Mouse (Mus musculus) lung, postnatal 25 days (tissue): ENCODE results near the gene Pfkfb1.
A peak's percentile ranks its signal among the peaks of the same experiment; 100 is the strongest.

ENCODE experiments used
- DNase-seq: peaks from one replicate; pipeline ENCODE4 v3.0.0; 2022; ENCODE audit warnings: low spot score

Gene Pfkfb1

DNA sequence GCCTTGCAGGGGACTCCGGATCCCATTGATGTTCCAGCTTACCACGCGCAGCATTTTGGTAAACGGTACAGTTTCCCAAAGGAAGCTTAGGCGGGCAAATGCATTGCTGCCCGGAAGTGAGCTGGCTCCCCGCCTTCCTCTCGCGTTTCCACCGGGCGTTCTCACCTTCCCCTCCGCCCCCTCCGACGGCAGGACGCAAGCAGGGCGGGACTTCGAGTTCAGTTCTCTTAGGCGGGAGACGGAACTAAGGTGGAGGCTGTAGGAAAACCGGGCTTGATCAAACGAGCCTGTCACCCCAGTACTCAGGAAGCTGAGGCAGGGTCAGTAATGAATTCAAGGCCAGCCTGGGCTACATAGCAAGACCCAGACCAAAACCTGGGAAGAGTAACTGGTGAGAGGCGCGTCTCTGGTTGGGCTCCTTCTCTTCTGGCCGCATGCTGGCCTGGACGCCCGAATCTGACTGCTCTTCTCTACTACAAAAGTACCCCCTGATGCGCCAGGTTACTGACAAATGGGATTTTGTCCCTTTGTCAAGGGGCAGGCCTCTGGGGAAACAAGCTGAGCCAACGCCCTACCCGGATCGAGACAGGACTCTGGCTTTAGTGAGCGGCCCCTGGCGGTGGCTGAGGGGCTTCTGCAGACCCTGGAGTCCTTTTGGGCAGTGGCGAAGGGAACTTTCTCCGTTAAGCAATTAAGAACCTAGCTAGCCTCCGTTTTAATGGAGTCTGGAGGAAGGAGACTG lies at the start of gene Pfkfb1:
Pfkfb1 (plus strand) TSS at position 207 of the 742 bp plus-strand sequence.
- peak; percentile 85 for DNase-seq

DNA sequence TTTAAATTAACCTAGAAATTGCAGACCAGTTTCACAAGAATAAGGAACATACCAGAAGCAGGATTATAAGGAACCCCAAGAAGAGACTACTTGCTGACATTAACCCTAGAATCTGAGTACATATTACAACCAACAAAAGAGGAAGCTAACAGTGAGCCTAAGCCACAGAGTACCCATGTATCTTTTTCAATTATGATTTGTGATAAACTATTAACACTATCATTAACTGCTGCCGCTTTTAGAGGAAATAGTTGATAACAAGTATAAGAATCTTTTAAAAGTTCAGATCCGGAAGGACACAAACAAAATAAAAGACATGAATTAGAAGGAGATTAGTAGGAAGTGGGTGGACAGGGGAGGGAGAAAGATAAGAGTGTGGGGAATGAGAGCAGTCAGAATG lies 47.9 kb upstream of the Pfkfb1 start:
- no peak for DNase-seq

- DNase-seq: no peak
Measured at GRCm38 (mm10) chrX:150541684-150542083, 46.3 kb upstream of the Pfkfb1 start.

DNA sequence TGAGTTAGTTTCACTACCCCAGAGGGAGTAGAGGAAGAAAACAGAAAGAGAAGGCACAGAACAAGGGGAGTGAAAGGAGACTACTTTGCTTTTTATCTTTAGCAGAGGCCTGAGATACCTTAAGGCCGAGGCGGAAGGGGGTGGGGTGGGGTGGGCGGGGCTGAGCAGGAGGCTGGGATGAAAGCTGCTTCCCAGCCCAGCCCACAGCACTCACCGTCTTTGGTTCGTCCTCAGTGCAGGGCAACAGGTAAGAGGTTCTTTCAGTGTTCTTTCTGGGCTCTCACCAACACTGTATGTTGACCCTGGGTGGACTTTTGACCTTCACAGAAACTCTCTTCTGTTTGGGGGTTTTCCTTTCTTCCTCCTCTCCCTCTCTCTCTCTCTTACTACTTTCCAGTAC lies 40.8 kb upstream of the Pfkfb1 start, which contains the start of gene Alas2:
Alas2 (plus strand) TSS at position 137 of the 400 bp plus-strand sequence.
- no peak for DNase-seq

- DNase-seq: no peak
Measured at GRCm38 (mm10) chrX:150549639-150550038, 38.4 kb upstream of the Pfkfb1 start.

GRCm38 (mm10) chrX:150551986-150552385 lies 36.0 kb upstream of the Pfkfb1 start:
- no peak for DNase-seq

GRCm38 (mm10) chrX:150554032-150554431 lies 34.0 kb upstream of the Pfkfb1 start:
- DNase-seq: no peak

- DNase-seq: no peak
Measured at GRCm38 (mm10) chrX:150564644-150565357, 23.2 kb upstream of the Pfkfb1 start.

- no peak for DNase-seq
Measured at GRCm38 (mm10) chrX:150581921-150582320, 6.1 kb upstream of the Pfkfb1 start.

DNA sequence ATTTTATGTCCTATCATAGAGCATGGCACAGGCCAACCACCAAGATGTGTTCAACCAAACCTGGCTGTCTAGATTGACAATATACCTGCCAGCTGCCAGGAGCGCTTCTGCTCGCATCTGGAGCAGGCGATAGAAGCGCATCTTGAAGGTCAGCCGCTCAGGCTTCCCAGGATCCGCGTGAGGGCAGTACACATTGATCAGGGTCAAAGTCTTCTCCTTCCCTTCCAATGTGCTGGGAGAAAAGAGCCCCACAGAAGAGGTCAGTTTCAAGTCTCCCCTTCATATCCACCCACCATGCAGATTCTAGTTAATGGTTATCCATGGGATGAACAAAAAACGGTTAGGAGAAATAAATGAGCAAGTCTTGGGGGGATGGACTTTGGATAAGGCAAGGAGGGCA lies 2.9 kb upstream of the Pfkfb1 start:
- no peak for DNase-seq

GRCm38 (mm10) chrX:150589696-150590095 lies 1.7 kb downstream of the Pfkfb1 start, which contains the start of gene Apex2:
Apex2 (minus strand) TSS chrX:150589868.
- DNase-seq: no peak

DNA sequence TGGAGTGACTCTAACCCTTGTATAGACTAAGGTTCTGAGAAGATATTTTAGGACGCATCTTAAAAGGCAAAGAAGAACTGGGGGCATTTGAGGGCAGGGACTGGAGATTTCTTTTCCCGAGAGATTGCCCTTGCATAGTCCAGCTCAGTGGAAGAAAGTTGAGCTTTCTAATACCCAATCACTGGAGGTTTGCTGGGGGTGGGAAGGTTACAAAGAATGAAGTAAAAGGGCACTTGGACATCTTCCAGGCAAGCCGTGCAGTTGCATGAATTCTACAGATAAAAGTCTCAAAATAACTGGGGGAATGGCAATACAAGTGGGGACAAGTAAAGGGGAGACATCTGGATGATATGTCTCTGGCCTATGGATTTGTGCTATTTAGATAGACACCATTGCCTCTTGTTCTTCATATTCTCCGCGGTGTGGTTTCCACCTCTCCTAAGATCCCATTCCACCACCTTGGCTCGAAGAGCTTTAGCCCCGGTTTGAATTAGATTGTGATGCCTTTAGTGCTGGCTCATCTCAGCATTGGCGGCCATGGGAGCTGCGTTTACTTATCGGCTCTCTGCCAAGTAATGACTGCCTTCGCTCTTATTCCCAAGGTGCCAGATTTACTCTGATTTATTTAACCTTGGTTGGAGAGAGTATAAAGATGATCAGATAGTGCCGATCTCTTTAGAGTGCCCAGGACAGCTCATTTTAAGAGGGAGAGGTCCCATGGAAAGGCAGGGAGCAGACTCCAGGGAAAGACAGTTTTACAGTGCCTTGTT lies 5.4 kb downstream of the Pfkfb1 start:
- no peak for DNase-seq

GRCm38 (mm10) chrX:150594176-150594575 lies 6.1 kb downstream of the Pfkfb1 start:
- no peak for DNase-seq

DNA sequence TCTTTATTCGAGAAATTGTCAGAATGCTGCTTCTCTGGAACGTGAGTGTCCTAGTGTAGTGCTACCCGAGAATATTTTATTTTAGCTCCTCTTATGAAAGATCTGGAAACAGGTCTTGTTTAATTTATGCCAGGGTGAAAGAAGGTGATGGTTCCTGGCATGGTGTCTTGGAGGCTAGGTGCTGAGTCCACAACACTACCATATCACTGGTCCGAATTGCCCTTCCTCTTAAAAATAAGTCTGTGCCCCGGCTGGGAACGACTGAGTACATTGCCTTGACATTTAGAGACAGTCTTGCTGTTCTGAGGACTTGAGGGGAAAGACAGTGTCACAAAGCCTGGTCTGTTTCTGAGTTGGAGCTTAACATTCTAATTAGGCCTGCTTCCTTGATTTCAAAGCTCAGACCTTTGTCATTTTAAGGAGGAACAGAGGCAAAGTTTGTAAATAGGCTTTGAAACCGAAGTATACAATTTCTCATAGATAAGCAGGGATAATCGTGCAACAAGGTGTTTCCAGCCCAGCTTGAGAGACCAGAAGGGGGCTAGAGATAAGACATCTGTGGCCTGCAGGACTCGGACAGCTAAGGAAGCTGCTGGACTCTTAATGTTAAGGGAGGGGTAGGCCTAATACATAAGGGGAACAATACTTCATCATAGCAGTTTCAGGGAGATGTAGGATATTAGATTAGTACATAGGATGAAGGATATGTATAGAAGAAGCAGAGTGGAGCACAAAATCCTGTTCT lies 7.2 kb downstream of the Pfkfb1 start:
- no peak for DNase-seq

GRCm38 (mm10) chrX:150598882-150599281 lies 10.9 kb downstream of the Pfkfb1 start:
- no peak for DNase-seq

DNA sequence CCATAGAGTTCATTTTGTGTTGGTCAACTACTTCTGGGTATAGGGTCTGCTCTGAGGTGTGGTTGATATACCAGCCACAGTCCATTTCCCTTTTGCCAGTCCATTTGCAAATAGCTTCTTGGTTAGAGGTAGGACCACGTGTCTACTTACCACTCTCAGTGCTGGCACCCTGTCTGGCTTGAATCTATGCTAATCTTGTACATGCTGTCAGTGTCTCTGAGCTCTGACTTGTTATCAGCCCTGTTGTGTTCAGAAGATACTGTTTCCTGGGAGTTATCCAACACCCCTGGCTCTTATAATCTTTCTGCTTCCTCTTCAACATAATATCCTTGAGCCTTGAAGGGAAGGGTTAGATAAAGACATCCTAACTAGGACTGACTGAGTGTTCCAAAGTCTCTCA lies 48.4 kb downstream of the Pfkfb1 start:
- DNase-seq: no peak

GRCm38 (mm10) chrX:150656122-150656907 lies 68.3 kb downstream of the Pfkfb1 start:
- DNase-seq: no peak

DNA sequence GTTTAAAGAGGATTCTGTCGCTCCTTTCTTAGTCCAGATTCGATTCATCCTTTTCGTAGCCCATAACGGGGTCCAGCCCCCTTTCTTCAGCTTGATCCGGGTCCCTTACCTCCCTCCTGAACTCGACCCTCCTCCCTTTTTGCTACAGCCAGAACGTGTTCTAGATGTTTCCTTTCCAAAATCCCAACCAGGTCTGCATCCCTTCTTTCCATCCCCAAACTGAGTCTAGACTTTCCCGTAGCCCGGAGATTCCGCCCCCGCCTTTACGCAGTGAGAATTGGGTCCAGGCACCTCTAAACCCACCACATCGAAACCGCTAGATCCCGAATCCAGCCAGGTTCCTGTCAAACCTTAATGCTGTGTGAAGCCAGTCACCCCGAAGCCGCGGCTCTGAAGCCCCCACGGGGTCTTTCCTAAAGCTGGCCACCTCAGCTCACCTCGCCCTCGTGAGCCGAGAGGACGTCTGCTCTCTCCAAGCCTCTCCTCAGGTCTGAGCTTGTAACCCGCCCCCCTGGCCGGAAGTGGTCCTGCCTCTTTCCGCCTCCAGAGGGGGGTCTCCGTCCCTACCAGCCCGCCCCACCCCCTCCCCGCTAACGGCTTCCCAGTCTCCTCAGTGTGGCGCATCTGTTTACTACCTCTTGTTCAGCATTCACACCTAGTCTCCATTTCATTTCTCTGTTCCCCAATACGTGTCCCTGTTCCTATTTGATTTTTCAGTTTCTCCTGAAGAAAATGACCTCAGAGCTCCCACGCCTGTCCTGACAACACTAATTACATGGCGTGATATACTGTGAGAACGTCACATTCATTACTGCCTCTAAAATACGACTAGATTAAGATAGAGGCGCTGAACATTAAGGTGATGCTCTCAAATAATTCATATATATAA lies 69.1 kb downstream of the Pfkfb1 start, which contains the start of gene Tro:
Tro (minus strand) TSS at position 676 of the 889 bp plus-strand sequence.
- no peak for DNase-seq

GRCm38 (mm10) chrX:150657797-150658118 lies 69.7 kb downstream of the Pfkfb1 start:
- DNase-seq: no peak

DNA sequence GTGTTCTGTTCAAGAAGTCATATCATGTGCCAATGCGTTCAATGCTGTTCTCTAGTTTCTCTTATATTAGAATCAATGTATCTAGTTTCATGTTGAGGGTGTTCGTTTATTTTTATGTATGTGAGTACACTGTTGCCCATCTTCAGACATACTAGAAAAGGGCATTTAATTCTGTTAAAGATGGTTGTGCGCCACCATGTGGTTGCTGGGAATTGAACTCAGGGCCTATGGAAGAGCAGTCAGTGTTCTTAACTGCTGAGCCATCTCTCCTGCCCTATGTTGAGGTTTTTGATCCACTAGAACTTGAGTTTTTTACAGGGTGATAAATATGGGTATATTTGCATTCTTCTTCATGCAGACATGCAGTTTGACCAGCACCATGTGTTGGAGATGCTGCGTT lies 74.8 kb downstream of the Pfkfb1 start:
- peak; percentile 8 for DNase-seq
